In genomic region chr4:31938416-31939106, GRCm38 (mm10) we compare ENCODE assay signal across 8 mouse cellular contexts. TPM values are rescaled to one million over a fixed set of nuclear protein-coding genes. Genes with fewer than 3 reads are reported as not detected.
DNase-seq lines count a peak whose midpoint lies in the region; ATAC-seq and TF ChIP-seq lines count a peak whose summit lies in the region.

No protein-coding gene starts in this region.

- peak; percentile 29; the same call in 1 of the 2 replicates for TF ChIP-seq CTCF in kidney, adult 2 months (conservative IDR thresholded peaks at IDR 0.05; ENCODE audit: insufficient read depth, insufficient read length, low read depth, low read length)
- TF ChIP-seq CTCF in midbrain, postnatal 0 days (IDR thresholded peaks at IDR 0.05) = peak; percentile 84

- H3K36me3 ChIP-seq in kidney, adult 2 months (ENCODE audit: control insufficient read depth, insufficient read depth, low read length) = no peaks in the 10 kb centered on the region
- H3K36me3 ChIP-seq in hindbrain, embryonic 14.5 days (replicated peaks; ENCODE audit: control insufficient read depth, insufficient read depth) = no peaks in the 10 kb centered on the region
- H3K36me3 ChIP-seq in midbrain, postnatal 0 days (ENCODE audit: insufficient read depth, low read length) = no peaks in the 10 kb centered on the region

- WGBS in kidney, adult 2 months = 24% methylated on average over 9 of the region's 9 CpGs
- WGBS in hindbrain, embryonic 14.5 days = 34% methylated on average over 9 of the region's 9 CpGs
- 21% methylated on average over 9 of the region's 9 CpGs for WGBS in midbrain, postnatal 0 days

- H3K4me1 ChIP-seq in kidney, adult 2 months (ENCODE audit: control insufficient read depth, insufficient read depth, low read length) = no peaks in the 10 kb centered on the region; the same call in 1 of the 2 replicates
- peaks cover 20% of the 10 kb centered on the region for H3K4me1 ChIP-seq in hindbrain, embryonic 14.5 days (replicated peaks; ENCODE audit: control insufficient read depth, insufficient read depth, low read length)
- no peaks in the 10 kb centered on the region for H3K4me1 ChIP-seq in midbrain, postnatal 0 days (ENCODE audit: insufficient read depth, low read length)

- ATAC-seq in hindbrain, embryonic 14.5 days (ENCODE audit: low FRiP score) = peak; percentile 74; the same call in 1 of the 2 replicates
- ATAC-seq in midbrain, postnatal 0 days (ENCODE audit: low FRiP score) = peak; percentile 54; the same call in 1 of the 2 replicates

- no peak overlapping the region for H3K9ac ChIP-seq in hindbrain, embryonic 14.5 days
- no peak overlapping the region for H3K9ac ChIP-seq in midbrain, postnatal 0 days (replicated peaks; ENCODE audit: low read length, poor library complexity, severe bottlenecking)

- TF ChIP-seq POLR2A in kidney, adult 2 months (IDR thresholded peaks at IDR 0.05; ENCODE audit: low read depth, low read length) = no peak

- DNase-seq in kidney, adult 2 months = peak; percentile 46
- no peak for DNase-seq in kidney, adult 11 months
- DNase-seq in CD4-positive, CD25-positive, alpha-beta regulatory T cell, adult 2 months (ENCODE audit: low read depth, low spot score) = peak; percentile 52
- DNase-seq in brain, adult 2 months (ENCODE audit: low read depth, low spot score) = peak; percentile 69
- peak; percentile 95 for DNase-seq in hindbrain, embryonic 14.5 days (ENCODE audit: low spot score)
- peak; percentile 91 for DNase-seq in midbrain, postnatal 0 days (ENCODE audit: low spot score)
- DNase-seq in spleen, postnatal 4 days (ENCODE audit: low spot score in 2 of 2) = no peak
- no peak for DNase-seq in urinary bladder, adult 2 months (ENCODE audit: low spot score)

- H3K4me3 ChIP-seq in kidney, adult 2 months (ENCODE audit: insufficient read depth, low read depth, low read length) = no peak overlapping the region
- no peak overlapping the region for H3K4me3 ChIP-seq in hindbrain, embryonic 14.5 days (replicated peaks; ENCODE audit: low read length)
- H3K4me3 ChIP-seq in midbrain, postnatal 0 days (ENCODE audit: low read depth, low read length) = no peak overlapping the region

- peaks cover 2% of the 10 kb centered on the region for H3K27me3 ChIP-seq in kidney, adult 2 months (replicated peaks; ENCODE audit: control insufficient read depth, insufficient read depth, low read length)
- H3K27me3 ChIP-seq in hindbrain, embryonic 14.5 days (ENCODE audit: control insufficient read depth, insufficient read depth, low read length) = peaks cover 4% of the 10 kb centered on the region; the same call in 1 of the 2 replicates
- H3K27me3 ChIP-seq in midbrain, postnatal 0 days (ENCODE audit: insufficient read depth, low read length) = peaks cover 6% of the 10 kb centered on the region

- H3K4me2 ChIP-seq in hindbrain, embryonic 14.5 days (replicated peaks) = peak overlapping the region; percentile 4; the same call in 1 of the 2 replicates
- H3K4me2 ChIP-seq in midbrain, postnatal 0 days (ENCODE audit: low read depth, low read length, poor library complexity, severe bottlenecking) = no peak overlapping the region

- peaks cover 5% of the 10 kb centered on the region; the same call in 1 of the 2 replicates for H3K9me3 ChIP-seq in hindbrain, embryonic 14.5 days (ENCODE audit: control insufficient read depth, low read length)
- H3K9me3 ChIP-seq in midbrain, postnatal 0 days (ENCODE audit: low read length) = no peaks in the 10 kb centered on the region

- no peak overlapping the region for H3K27ac ChIP-seq in kidney, adult 2 months (ENCODE audit: insufficient read depth, low read depth, low read length)
- 0 out of 2 replicates have a peak overlapping the region, but pooled peaks have one; percentile 17 for H3K27ac ChIP-seq in hindbrain, embryonic 14.5 days
- no peak overlapping the region for H3K27ac ChIP-seq in midbrain, postnatal 0 days (ENCODE audit: low read depth, low read length)

RNA-seq across cellular contexts. Expression of gene Map3k7, which starts 25.3 kb away (rescaled TPM):
- 34.8 and 44.1 TPM in 2 replicates for polyA plus RNA-seq in kidney, adult 2 months (2012; rRNA removed)
- 31.7 and 37.4 TPM in 2 replicates for polyA plus RNA-seq in hindbrain, embryonic 14.5 days (2014; fragmentation: Nextera tagmentation; extraction: Ambion mirVana)
- total RNA-seq in midbrain, postnatal 0 days (2014; rRNA removed) = 38.7 and 40.7 TPM in 2 replicates
- 13.1 and 15.5 TPM in 2 replicates for polyA plus RNA-seq in midbrain, postnatal 0 days (2015; fragmentation: Nextera tagmentation; extraction: Ambion mirVana)
- 31.8 and 37.6 TPM in 2 replicates for polyA plus RNA-seq in urinary bladder, adult 2 months (2012; rRNA removed)

Comparison
In these comparisons a context has a peak if more than half of its experiments do, and no peak if none do; other contexts are left out.
1. DNase-seq: peak in kidney, adult 2 months (single experiment), CD4-positive, CD25-positive, alpha-beta regulatory T cell, adult 2 months (single experiment), brain, adult 2 months (single experiment), hindbrain, embryonic 14.5 days (single experiment) and midbrain, postnatal 0 days (single experiment); none in kidney, adult 11 months (single experiment), spleen, postnatal 4 days (0 of 2) and urinary bladder, adult 2 months (single experiment).